Mouse (Mus musculus) mouse embryonic stem cell (cell line): ENCODE data around the gene Sugct.

Experiments
- in situ Hi-C, 2 experiments: fragments of 300-500 bp; cut with MboI; formaldehyde crosslinking; loops; 1 replicate in 1 of 2; 3 replicates in 1 of 2; pipeline ENCODE4 v1.14.3; 2019 to 2020; ENCODE audit warnings: low sequenced_read_pairs in 2 of 2, low pct_unique_long_range_greater_than_20kb in 1 of 2, mixed read lengths in 1 of 2; ENCODE audit not compliant: unreplicated experiment in 1 of 2

Sugct gene

GRCm38 (mm10) chr13:17335885-17336540, 359.3 kb downstream of the Sugct start:
- in situ Hi-C loops = no loop called here

- in situ Hi-C loops = no loop called here
Measured at GRCm38 (mm10) chr13:17326863-17327262, 368.5 kb downstream of the Sugct start.

- in situ Hi-C loops = no loop called here
Measured at GRCm38 (mm10) chr13:17301590-17301989, 393.8 kb downstream of the Sugct start.

- in situ Hi-C loops = no loop called here
Measured at GRCm38 (mm10) chr13:17297462-17298005, 397.8 kb downstream of the Sugct start.

GRCm38 (mm10) chr13:17296912-17297311, 398.4 kb downstream of the Sugct start:
- in situ Hi-C loops = no loop called here

GRCm38 (mm10) chr13:17296460-17296859, 398.9 kb downstream of the Sugct start:
- in situ Hi-C loops = no loop called here

GRCm38 (mm10) chr13:17291057-17291456, 404.3 kb downstream of the Sugct start:
- in situ Hi-C loops = no loop called here

GRCm38 (mm10) chr13:17288377-17288776, 407.0 kb downstream of the Sugct start:
- in situ Hi-C loops = no loop called here

GRCm38 (mm10) chr13:17245936-17246335, 449.4 kb downstream of the Sugct start:
- in situ Hi-C loops = no loop called here

- in situ Hi-C loops = no loop called here
Measured at GRCm38 (mm10) chr13:17216524-17216923, 478.8 kb downstream of the Sugct start.

GRCm38 (mm10) chr13:17212681-17213080, 482.7 kb downstream of the Sugct start:
- in situ Hi-C loops = no loop called here

GRCm38 (mm10) chr13:17190180-17190762, 505.1 kb downstream of the Sugct start:
- in situ Hi-C loops = no loop called here

- in situ Hi-C loops = no loop called here
Measured at GRCm38 (mm10) chr13:17185253-17185652, 510.1 kb downstream of the Sugct start.

GRCm38 (mm10) chr13:17165917-17166316, 529.4 kb downstream of the Sugct start:
- in situ Hi-C loops = no loop called here

GRCm38 (mm10) chr13:17164721-17165120, 530.6 kb downstream of the Sugct start:
- in situ Hi-C loops = no loop called here

- in situ Hi-C loops = no loop called here
Measured at GRCm38 (mm10) chr13:17146441-17146992, 548.8 kb downstream of the Sugct start.

- in situ Hi-C loops = no loop called here
Measured at GRCm38 (mm10) chr13:17116073-17116472, 579.3 kb downstream of the Sugct start.

GRCm38 (mm10) chr13:17102372-17102771, 593.0 kb downstream of the Sugct start:
- in situ Hi-C loops = no loop called here

GRCm38 (mm10) chr13:17086547-17086946, 608.8 kb downstream of the Sugct start:
- in situ Hi-C loops = no loop called here

GRCm38 (mm10) chr13:17086146-17086545, 609.2 kb downstream of the Sugct start:
- in situ Hi-C loops = no loop called here
